Mouse (Mus musculus) adrenal gland, adult 18-20 months (tissue): ENCODE results near the gene Osbp2. TPM values are rescaled to one million over a fixed set of nuclear protein-coding genes. Genes with fewer than 3 reads are reported as not detected.

Experiments used
- DNase-seq, 2 experiments: peaks; one replicate each; pipeline ENCODE4 v3.0.0; 2021 to 2022; ENCODE audit warnings: low spot score in 2 of 2
- total RNA-seq, 2 experiments: library from RNA; stranded (reverse); gene quantifications; 1 replicate in 1 of 2; 2 replicates in 1 of 2; pipeline ENCODE4 v1.2.3; 2021

Osbp2 gene
- total RNA-seq, 2 experiments from 2014 or later = 2.9 to 6.6 TPM

DNA sequence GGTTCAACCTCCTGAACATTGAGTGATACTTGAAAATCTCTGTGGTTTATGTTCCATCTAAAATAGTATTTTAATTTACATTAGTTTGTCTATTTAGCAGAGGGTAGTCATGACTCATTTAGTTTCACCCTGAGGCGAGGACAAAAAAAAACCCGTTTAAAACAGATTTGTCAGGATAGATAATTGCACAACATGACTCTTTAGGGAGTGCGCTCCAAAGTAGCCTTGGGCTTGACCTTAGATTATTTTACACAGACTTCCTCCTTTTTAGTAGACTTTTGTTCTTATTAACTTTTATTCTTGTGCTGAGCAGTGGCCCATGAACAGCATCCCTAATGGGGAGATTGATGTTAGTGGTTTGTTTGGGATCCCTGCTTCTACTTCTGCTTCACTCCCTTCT is 196.2 kb downstream of the Osbp2 start:
- no peak for DNase-seq

DNA sequence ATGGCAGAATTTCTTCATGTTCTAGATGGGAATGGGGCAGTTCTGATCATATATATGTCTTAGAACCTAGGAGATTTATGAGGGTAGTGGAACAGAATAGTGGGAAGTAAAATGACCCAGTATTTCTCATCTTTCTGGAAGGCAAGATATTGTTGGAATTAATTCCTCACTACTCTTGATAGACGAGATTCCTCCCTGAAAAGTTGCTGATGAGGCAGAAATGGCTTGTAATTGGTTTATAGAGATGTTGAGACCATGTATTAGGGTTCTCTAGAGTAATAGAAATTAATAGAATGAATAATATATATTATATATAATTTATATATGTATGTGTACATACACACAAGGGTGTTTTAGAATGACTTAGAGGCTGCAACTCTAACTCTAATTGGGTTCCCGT is 201.7 kb downstream of the Osbp2 start:
- DNase-seq = no peak

Other genes starting within 250 kb of the Osbp2 start
- gene Morc2a, start 214.7 kb downstream of the Osbp2 start, total RNA-seq = 10 to 100 TPM; 31.5 to 39.8 TPM
- under 1 TPM; 0.53 to 0.74 TPM for gene 4921536K21Rik, start 31.2 kb upstream of the Osbp2 start, total RNA-seq
- gene Dusp18, start 31.3 kb upstream of the Osbp2 start, total RNA-seq = 1 to 10 TPM; 3.5 to 5.2 TPM
- gene Slc35e4, start 50.8 kb upstream of the Osbp2 start, total RNA-seq = 1 to 10 TPM; 4.2 to 8.5 TPM
- gene Tcn2, start 68.3 kb upstream of the Osbp2 start, total RNA-seq = 100 to 1,000 TPM; 113 to 133 TPM
- 10 to 100 TPM; 52.4 to 55.6 TPM for gene Pes1, start 100.1 kb upstream of the Osbp2 start, total RNA-seq
- gene 4930556J24Rik, start 112.9 kb upstream of the Osbp2 start, total RNA-seq = not detected
- not detected for gene Gal3st1, start 119.7 kb upstream of the Osbp2 start, total RNA-seq
- 1 to 10 TPM; 5.6 to 6.5 TPM for gene Sec14l4, start 167.6 kb upstream of the Osbp2 start, total RNA-seq
- gene Sec14l3, start 200.9 kb upstream of the Osbp2 start, total RNA-seq = not detected
- gene Mtfp1, start 231.5 kb upstream of the Osbp2 start, total RNA-seq = 10 to 100 TPM; 23.5 to 30.9 TPM